Mouse (Mus musculus) midbrain, embryonic 10.5 days (tissue): ENCODE results near the gene Atp9a. TPM values are rescaled to one million over a fixed set of nuclear protein-coding genes. Genes with fewer than 3 reads are reported as not detected.

Experiments used
- DNase-seq: peaks from one replicate; pipeline ENCODE4 v3.0.0-alpha.2; 2017; ENCODE audit warnings: low spot score
- H3K27ac ChIP-seq: fragments of 300-500 bp; sonication (generic); replicated peaks from 2 replicates; pipeline ENCODE4 v1.5.1; 2016; ENCODE audit warnings: mild to moderate bottlenecking
- H3K27me3 ChIP-seq: fragments of 300-500 bp; sonication (generic); 2 replicates; pipeline ENCODE4 v1.6.1; 2016; ENCODE audit warnings: low read depth, mild to moderate bottlenecking; ENCODE audit not compliant: poor library complexity, severe bottlenecking
- H3K36me3 ChIP-seq: fragments of 300-500 bp; sonication (generic); 2 replicates; pipeline ENCODE4 v1.6.1; 2016; ENCODE audit warnings: mild to moderate bottlenecking, moderate library complexity
- H3K4me1 ChIP-seq: fragments of 300-500 bp; sonication (generic); 2 replicates; pipeline ENCODE4 v1.6.1; 2016
- H3K4me3 ChIP-seq: fragments of 300-500 bp; sonication (generic); 2 replicates; pipeline ENCODE4 v1.5.1; 2016; ENCODE audit warnings: mild to moderate bottlenecking, moderate library complexity
- H3K9me3 ChIP-seq: fragments of 300-500 bp; sonication (generic); replicated peaks from 2 replicates; pipeline ENCODE4 v1.6.1; 2016; ENCODE audit warnings: mild to moderate bottlenecking
- WGBS: fragments of 180-500 bp; shearing (Covaris S2); methylation state at CpG from one replicate; pipeline ENCODE4 v1.1.7; 2016; 5-methylcytosine and 5-hydroxymethylcytosine counted together
- polyA plus RNA-seq: library from polyadenylated mRNA; unstranded; fragments of >200 nt; fragmentation: Nextera tagmentation; extraction: Ambion mirVana; gene quantifications from 2 replicates; pipeline ENCODE4 v1.2.1, GENCODE M21; 2016

The Atp9a gene
- polyA plus RNA-seq, 1 experiment from 2014 or later = 15.5 TPM

- peaks cover 6% of the 10 kb centered on the region for H3K4me1 ChIP-seq
- peaks cover 7% of the 10 kb centered on the region for H3K9me3 ChIP-seq
- H3K4me3 ChIP-seq = no peak overlapping the region
- WGBS = 82% methylated on average over 11 of the region's 11 CpGs
- DNase-seq = no peak
- no peaks in the 10 kb centered on the region for H3K27me3 ChIP-seq
- no peaks in the 10 kb centered on the region for H3K36me3 ChIP-seq
- H3K27ac ChIP-seq = no peak overlapping the region
These were observed 121.0 kb downstream of the Atp9a start for GRCm38 (mm10) chr2:168621111-168621802.

GRCm38 (mm10) chr2:168618205-168618717 is 123.9 kb downstream of the Atp9a start:
- 87% methylated on average over 15 of the region's 15 CpGs for WGBS
- Histone ChIP-seq H3K9me3 (no peaks in the 10 kb centered on the region), H3K27me3 (no peaks in the 10 kb centered on the region), H3K4me3 (no peak overlapping the region), H3K4me1 (peaks cover 17% of the 10 kb centered on the region), H3K36me3 (no peaks in the 10 kb centered on the region), H3K27ac (no peak overlapping the region)
- no peak for DNase-seq

GRCm38 (mm10) chr2:168615160-168615559 is 127.0 kb downstream of the Atp9a start:
- H3K36me3 ChIP-seq = no peaks in the 10 kb centered on the region
- no peak overlapping the region for H3K4me3 ChIP-seq
- peak overlapping the region; percentile 57; the same call in 1 of the 2 replicates for H3K27ac ChIP-seq
- no peak for DNase-seq
- 87% methylated on average over 3 of the region's 3 CpGs for WGBS
- no peaks in the 10 kb centered on the region for H3K27me3 ChIP-seq
- H3K4me1 ChIP-seq = peaks cover 28% of the 10 kb centered on the region
- no peaks in the 10 kb centered on the region for H3K9me3 ChIP-seq

- peak overlapping the region; percentile 60 for H3K27ac ChIP-seq
- no peaks in the 10 kb centered on the region for H3K27me3 ChIP-seq
- no peak overlapping the region; the same call in 1 of the 2 replicates for H3K4me3 ChIP-seq
- H3K36me3 ChIP-seq = no peaks in the 10 kb centered on the region
- DNase-seq = peak; percentile 40
- peaks cover 37% of the 10 kb centered on the region for H3K4me1 ChIP-seq
- 71% methylated on average over 18 of the region's 18 CpGs for WGBS
- no peaks in the 10 kb centered on the region for H3K9me3 ChIP-seq
These were observed 127.9 kb downstream of the Atp9a start for GRCm38 (mm10) chr2:168614170-168614872.

GRCm38 (mm10) chr2:168613092-168613880 is 128.9 kb downstream of the Atp9a start:
- Histone ChIP-seq H3K36me3 (no peaks in the 10 kb centered on the region), H3K27me3 (no peaks in the 10 kb centered on the region), H3K27ac (peak overlapping the region; percentile 60), H3K4me1 (peaks cover 41% of the 10 kb centered on the region), H3K9me3 (no peaks in the 10 kb centered on the region), H3K4me3 (no peak overlapping the region)
- peak; percentile 39 for DNase-seq
- 39% methylated on average over 13 of the region's 13 CpGs for WGBS

GRCm38 (mm10) chr2:168610941-168611340 is 131.3 kb downstream of the Atp9a start:
- 75% methylated on average over 3 of the region's 3 CpGs for WGBS
- H3K4me1 ChIP-seq = peaks cover 41% of the 10 kb centered on the region
- H3K36me3 ChIP-seq = no peaks in the 10 kb centered on the region
- DNase-seq = no peak
- H3K27ac ChIP-seq = peak overlapping the region; percentile 38; the same call in 1 of the 2 replicates
- no peaks in the 10 kb centered on the region; the same call in 1 of the 2 replicates for H3K27me3 ChIP-seq
- no peaks in the 10 kb centered on the region for H3K9me3 ChIP-seq
- no peak overlapping the region for H3K4me3 ChIP-seq

GRCm38 (mm10) chr2:168609653-168610248 is 132.5 kb downstream of the Atp9a start:
- Histone ChIP-seq H3K9me3 (no peaks in the 10 kb centered on the region), H3K27me3 (peaks cover 6% of the 10 kb centered on the region; the same call in 1 of the 2 replicates), H3K4me3 (no peak overlapping the region), H3K27ac (peak overlapping the region; percentile 38), H3K4me1 (peaks cover 37% of the 10 kb centered on the region), H3K36me3 (no peaks in the 10 kb centered on the region)
- 71% methylated on average over 6 of the region's 6 CpGs for whole genome bisulfite sequencing
- DNase-seq = no peak

- no peaks in the 10 kb centered on the region for H3K9me3 ChIP-seq
- DNase-seq = no peak
- H3K36me3 ChIP-seq = no peaks in the 10 kb centered on the region
- no peak overlapping the region for H3K4me3 ChIP-seq
- 58% methylated on average over 9 of the region's 9 CpGs for WGBS
- peaks cover 26% of the 10 kb centered on the region for H3K4me1 ChIP-seq
- peaks cover 22% of the 10 kb centered on the region for H3K27me3 ChIP-seq
- H3K27ac ChIP-seq = peak overlapping the region; percentile 18; the same call in 1 of the 2 replicates
These were observed 134.1 kb downstream of the Atp9a start for GRCm38 (mm10) chr2:168608125-168608564.

GRCm38 (mm10) chr2:168604655-168605070 is 137.5 kb downstream of the Atp9a start:
- Histone ChIP-seq H3K36me3 (no peaks in the 10 kb centered on the region), H3K27me3 (peaks cover 57% of the 10 kb centered on the region), H3K4me3 (no peak overlapping the region), H3K27ac (no peak overlapping the region), H3K9me3 (no peaks in the 10 kb centered on the region), H3K4me1 (peaks cover 40% of the 10 kb centered on the region)
- no peak for DNase-seq
- 59% methylated on average over 16 of the region's 16 CpGs for WGBS

- 24% methylated on average over 12 of the region's 12 CpGs for WGBS
- Histone ChIP-seq H3K9me3 (no peaks in the 10 kb centered on the region), H3K27ac (0 out of 2 replicates have a peak overlapping the region, but pooled peaks have one; percentile 38), H3K4me3 (0 out of 2 replicates have a peak overlapping the region, but pooled peaks have one; percentile 70), H3K4me1 (peaks cover 32% of the 10 kb centered on the region), H3K27me3 (peaks cover 80% of the 10 kb centered on the region), H3K36me3 (no peaks in the 10 kb centered on the region)
- no peak for DNase-seq
These were observed 139.8 kb downstream of the Atp9a start for GRCm38 (mm10) chr2:168602387-168602741.

GRCm38 (mm10) chr2:168601491-168602386 is 140.5 kb downstream of the Atp9a start, which contains the start of gene Nfatc2:
Gene Nfatc2 (minus strand): TSS chr2:168601657.
- DNase-seq = peak; percentile 71
- peak within 1 kb of the TSS; percentile 81 for H3K27ac ChIP-seq
- WGBS = 1% methylated on average over 56 of the region's 56 CpGs
- H3K27me3 ChIP-seq = peaks cover 83% of the 10 kb centered on the region
- H3K4me1 ChIP-seq = peaks cover 32% of the 10 kb centered on the region
- peak within 1 kb of the TSS; percentile 70 for H3K4me3 ChIP-seq
- no peaks in the 10 kb centered on the region for H3K36me3 ChIP-seq
- H3K9me3 ChIP-seq = no peaks in the 10 kb centered on the region
